Mouse (Mus musculus) layer of hippocampus, adult 2 months (tissue): ENCODE data around the gene Il20rb. TPM values are rescaled to one million over a fixed set of nuclear protein-coding genes. Genes with fewer than 3 reads are reported as not detected.
A peak's percentile ranks its signal among the peaks of the same experiment; 100 is the strongest.

Experiments
- DNase-seq, 2 experiments: peaks; one replicate each; pipeline ENCODE4 v3.0.0; 2022; ENCODE audit warnings: low spot score in 2 of 2
- H3K27ac ChIP-seq: fragments of 200-600 bp; 2 replicates; pipeline ENCODE4 v1.8.1; 2022
- H3K4me3 ChIP-seq: fragments of 200-600 bp; 2 replicates; pipeline ENCODE4 v1.8.1; 2022; ENCODE audit warnings: mild to moderate bottlenecking
- CTCF ChIP-seq: fragments of 200-600 bp; conservative IDR thresholded peaks from 2 replicates; pipeline ENCODE4 v1.8.1; 2022; ENCODE audit warnings: antibody characterized with exemption, mild to moderate bottlenecking, moderate library complexity
- total RNA-seq, 2 experiments: library from RNA; stranded (reverse); gene quantifications; 2 replicates each; pipeline ENCODE4 v1.2.3; 2021

Gene Il20rb
- total RNA-seq, 2 experiments from 2014 or later, result 4.3 to 4.8 TPM

GRCm38 (mm10) chr9:100465988-100466387, 20.6 kb downstream of the Il20rb start:
- no peak for DNase-seq
- TF ChIP-seq CTCF, result no peak
- H3K27ac ChIP-seq, result peak overlapping the region; percentile 61; the same call in 1 of the 2 replicates
- no peak overlapping the region for H3K4me3 ChIP-seq

- Histone ChIP-seq H3K4me3 (no peak overlapping the region), H3K27ac (no peak overlapping the region)
- no peak for DNase-seq
- TF ChIP-seq CTCF, result no peak
Observed at GRCm38 (mm10) chr9:100465380-100465779, 21.2 kb downstream of the Il20rb start.

DNA sequence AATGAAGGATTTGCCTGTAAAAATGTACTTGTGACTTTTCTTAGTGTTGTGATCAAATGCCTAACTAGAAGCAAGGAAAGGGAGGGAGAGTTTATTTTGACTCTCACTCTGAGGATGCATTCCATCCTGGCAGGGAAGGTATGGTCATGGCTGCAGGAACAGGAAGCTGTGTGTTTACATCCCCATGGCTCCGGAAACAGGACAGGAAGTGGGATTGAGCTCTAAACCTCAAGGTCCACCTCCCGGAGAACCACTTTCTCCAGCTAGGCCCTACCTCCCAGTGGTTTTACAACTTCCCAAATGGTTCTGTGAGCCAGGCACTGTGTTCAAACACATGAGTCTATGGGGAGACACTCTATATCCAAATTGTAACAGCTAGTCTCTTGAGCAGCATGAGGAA, 22.8 kb downstream of the Il20rb start:
- no peak overlapping the region for H3K4me3 ChIP-seq

GRCm38 (mm10) chr9:100462098-100462497, 24.5 kb downstream of the Il20rb start:
- no peak for TF ChIP-seq CTCF

More for the DNA sequence above, 22.8 kb downstream of the Il20rb start:
- no peak for TF ChIP-seq CTCF
- no peak overlapping the region for H3K27ac ChIP-seq
- no peak for DNase-seq

DNA sequence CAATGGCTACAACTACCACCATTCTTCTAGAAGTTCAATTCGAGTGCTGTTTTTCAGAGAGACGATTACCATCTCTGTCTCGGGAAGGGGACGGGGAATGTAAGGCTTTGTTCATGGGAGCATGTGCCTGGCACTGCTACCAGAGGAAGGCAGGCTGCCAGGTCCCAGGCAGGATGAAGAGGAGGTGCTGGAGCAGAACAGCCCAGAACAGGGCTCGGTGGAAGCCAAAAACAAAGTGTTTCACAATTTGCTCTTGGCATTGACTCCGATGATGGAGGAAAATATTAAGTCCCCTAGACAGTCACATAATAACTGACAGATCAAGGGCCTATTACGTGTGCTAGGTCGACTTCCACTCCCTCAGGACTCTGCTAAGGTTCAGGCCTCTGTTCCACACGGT, 24.9 kb downstream of the Il20rb start:
- Histone ChIP-seq H3K27ac (peak overlapping the region; percentile 90), H3K4me3 (peak overlapping the region; percentile 38)
- peak; percentile 78 to 80 for DNase-seq
- no peak for TF ChIP-seq CTCF

More at GRCm38 (mm10) chr9:100462098-100462497, 24.5 kb downstream of the Il20rb start:
- H3K4me3 ChIP-seq, result no peak overlapping the region
- DNase-seq, result no peak
- H3K27ac ChIP-seq, result peak overlapping the region; percentile 90

DNA sequence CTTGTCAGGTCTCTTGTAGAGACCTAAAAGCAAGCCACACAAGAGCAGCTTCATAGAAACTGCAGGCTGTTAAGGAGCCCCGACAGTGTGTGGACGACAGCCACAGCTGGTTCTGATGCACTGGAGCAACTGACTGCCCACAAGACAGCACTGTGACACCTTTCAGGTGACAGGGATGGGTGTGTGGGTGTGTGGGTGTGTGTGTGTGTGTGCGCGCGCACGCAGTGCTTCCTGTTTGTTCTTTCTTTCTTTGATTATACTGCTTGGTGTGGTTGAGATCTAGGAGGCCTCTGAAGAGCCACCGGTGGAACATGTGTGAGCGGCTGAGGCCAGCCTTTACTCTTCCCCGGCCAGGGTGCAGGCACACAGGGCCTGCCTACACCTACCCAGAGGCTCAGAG, 26.4 kb downstream of the Il20rb start:
- Histone ChIP-seq H3K4me3 (no peak overlapping the region), H3K27ac (no peak overlapping the region)
- no peak for TF ChIP-seq CTCF
- no peak for DNase-seq

DNA sequence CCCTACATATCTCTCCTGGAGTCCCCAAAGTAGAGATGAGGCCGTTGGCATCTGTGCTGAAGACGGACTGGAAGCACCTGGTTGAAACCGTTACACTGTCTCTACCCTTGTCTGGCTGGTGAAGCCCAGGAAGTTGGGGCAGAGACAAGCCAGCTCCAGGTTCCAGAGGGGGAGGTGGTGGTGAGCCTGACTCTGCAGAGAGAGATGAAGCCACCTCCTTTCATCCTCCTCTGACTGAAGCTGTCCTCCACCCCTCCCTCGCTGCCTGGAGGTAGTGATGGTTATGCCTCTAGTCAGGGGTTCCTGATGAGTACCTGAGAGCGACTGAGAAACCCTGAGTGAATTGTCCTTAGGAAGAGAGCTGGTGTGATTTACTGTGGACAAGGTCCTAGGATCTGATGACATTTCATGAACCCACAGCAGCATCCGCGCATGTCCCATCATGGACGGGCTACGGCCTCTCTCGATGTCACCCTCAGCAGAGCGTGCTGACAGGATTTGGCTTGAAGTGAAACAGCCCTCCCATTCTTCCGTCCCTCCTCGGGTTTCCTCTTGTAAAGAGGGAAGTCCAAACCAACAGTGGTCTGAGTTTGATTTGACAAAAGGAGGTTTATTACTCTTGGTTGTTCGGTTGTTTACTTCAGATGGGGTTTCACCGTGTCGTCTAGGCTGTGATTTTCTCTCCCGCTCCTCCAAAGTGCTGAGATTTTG, 28.5 kb downstream of the Il20rb start:
- DNase-seq, result no peak
- no peak overlapping the region for H3K27ac ChIP-seq
- no peak overlapping the region for H3K4me3 ChIP-seq
- no peak for TF ChIP-seq CTCF

GRCm38 (mm10) chr9:100454664-100454993, 32.0 kb downstream of the Il20rb start:
- Histone ChIP-seq H3K4me3 (peak overlapping the region; percentile 58), H3K27ac (peak overlapping the region; percentile 29; the same call in 1 of the 2 replicates)
- no peak for TF ChIP-seq CTCF
- no peak for DNase-seq

GRCm38 (mm10) chr9:100453944-100454663, 32.5 kb downstream of the Il20rb start:
- H3K4me3 ChIP-seq, result peak overlapping the region; percentile 58
- peak overlapping the region; percentile 29; the same call in 1 of the 2 replicates for H3K27ac ChIP-seq
- peak; percentile 91 for TF ChIP-seq CTCF
- peak; percentile 74 to 85 for DNase-seq

- Histone ChIP-seq H3K4me3 (no peak overlapping the region), H3K27ac (no peak overlapping the region)
- DNase-seq, result no peak
- TF ChIP-seq CTCF, result no peak
Observed at GRCm38 (mm10) chr9:100452432-100452831, 34.2 kb downstream of the Il20rb start.

DNA sequence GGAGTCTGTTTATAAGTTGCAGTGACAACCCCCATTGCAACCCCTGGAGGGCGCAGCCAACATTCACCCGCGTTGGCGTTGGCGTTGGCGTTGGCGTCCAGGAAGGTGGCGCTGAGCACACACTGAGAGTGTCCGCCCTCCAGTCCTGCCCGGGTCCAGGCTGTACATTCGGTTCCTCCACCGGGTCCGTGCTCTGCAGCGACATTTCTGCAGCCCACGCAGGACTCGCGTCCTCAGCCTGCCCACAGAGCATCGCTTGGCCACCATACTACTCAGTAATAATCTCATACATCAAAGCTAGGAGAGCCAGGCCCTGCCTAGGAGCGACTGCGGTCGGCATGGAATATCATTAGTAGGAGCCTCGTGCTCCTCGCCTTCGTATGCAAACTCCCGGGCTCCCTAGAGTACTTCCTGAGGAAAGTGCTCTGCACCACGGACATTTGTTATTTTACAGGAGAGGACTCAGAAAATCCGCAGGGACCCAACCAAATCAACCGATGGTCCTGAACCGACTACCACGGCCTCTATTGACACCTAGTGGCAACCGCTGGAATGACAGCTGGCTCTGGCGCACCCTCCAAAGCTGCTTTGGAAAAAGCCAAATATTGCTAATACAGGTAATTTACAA, 40.4 kb downstream of the Il20rb start:
- Histone ChIP-seq H3K4me3 (peak overlapping the region; percentile 57), H3K27ac (peak overlapping the region; percentile 44; the same call in 1 of the 2 replicates)
- peak; percentile 91 for TF ChIP-seq CTCF
- peak; percentile 31 to 84 for DNase-seq

DNA sequence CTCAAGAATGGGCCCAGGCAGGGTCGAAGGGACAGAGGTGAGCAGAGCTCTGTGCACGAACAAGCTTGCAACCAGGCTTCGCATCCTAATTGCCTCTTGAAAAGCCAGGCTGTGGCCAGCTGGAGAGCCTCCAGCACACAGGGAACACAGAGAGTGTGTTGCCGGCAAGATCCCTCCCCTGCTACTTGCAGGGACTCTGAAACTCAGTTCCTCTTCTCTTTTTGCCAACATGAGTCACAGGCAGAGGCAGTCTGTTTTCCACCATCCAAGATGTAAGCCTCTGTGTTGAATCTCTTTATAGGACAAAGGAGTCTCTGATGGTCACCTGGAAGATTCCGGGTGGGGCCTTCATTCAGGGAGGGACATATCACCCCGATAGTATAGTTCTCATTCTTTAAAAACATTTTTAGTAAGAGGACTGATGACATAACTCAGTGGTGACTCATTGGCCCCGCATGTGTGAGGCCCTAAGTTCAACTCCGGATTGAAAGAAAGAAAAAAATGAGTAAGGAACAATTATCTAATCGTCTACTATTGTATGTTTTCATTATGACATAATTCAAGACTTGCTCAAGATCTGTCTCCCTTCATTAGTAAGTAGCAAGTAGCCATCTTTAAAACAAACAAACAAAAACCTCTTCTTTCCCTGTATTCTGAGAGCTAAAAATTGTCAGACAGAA, 46.3 kb downstream of the Il20rb start:
- no peak for TF ChIP-seq CTCF
- Histone ChIP-seq H3K4me3 (peak overlapping the region; percentile 9; the same call in 1 of the 2 replicates), H3K27ac (peak overlapping the region; percentile 50; the same call in 1 of the 2 replicates)
- peak; percentile 34 to 61 for DNase-seq
